Mouse (Mus musculus): Measurements from ENCODE around the gene Ttc32. TPM values are rescaled to one million over a fixed set of nuclear protein-coding genes. Genes with fewer than 3 reads are reported as not detected.

Ttc32 gene
- total RNA-seq, 4 experiments from 2014 or later, result 28.7 to 30.4 (median 28.8) TPM

DNA sequence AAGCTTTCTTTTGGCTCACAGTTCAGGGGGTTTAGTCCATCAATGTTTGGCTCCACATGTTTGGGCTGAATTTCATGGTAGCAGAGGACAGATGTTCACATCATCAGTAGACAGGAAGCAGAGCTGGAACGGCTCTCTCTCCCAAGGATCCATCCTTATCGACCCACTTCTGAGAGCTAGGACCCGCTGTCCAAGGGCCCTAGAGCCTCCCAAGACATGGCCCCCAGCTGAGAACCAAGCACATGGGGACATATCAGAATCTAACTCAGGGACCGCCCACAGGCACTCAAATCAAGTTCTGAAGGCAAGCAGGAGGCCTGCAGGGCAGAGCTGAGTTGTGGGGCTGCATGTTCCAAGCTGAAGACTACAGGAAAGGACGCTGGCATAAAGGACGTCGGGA lies 14.9 kb downstream of the Ttc32 start:
- DNase-seq (ENCODE audit: low spot score), result no peak

DNA sequence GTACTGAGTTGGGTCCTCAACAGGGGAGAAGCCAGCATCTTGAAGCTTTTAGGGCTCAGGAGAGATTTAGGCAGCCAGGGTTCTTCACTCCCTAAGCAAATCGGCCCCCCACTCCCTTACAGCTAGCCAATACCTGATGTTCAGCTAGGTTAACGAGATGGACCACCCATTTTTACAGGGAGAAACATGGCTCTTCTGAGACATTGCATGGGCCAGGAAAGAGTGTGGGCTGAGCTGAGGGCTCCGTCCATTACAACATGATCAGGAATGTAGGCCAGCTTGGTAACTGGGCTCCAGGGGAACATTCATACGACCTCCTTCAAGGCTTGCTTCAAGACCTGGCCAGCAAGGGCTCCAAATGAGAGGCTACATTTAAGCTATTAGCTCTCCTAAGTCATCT lies 16.9 kb downstream of the Ttc32 start:
- no peak for DNase-seq (ENCODE audit: low spot score)

DNA sequence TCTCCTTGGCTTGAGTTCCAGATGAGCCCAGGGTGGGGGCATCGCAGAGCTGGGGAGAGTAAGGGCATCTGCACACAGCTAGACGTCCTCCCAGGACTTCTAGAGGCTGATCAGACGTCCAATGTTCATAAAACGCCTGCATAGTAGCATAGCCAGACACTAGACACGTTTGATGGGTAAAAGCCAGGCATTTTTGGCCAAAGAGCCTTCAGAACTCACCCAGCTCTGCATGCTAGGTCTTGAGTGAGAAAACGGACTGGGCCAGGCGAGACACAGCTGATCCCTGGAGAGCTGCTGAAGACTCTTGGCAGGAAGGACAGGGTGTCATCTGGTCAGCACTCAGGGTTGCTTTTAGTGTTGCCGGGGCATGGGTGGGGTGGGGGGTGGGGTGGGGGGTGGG lies 18.3 kb downstream of the Ttc32 start:
- no peak for DNase-seq (ENCODE audit: low spot score)

- no peak for DNase-seq (ENCODE audit: low spot score)
Observed at GRCm38 (mm10) chr12:9050824-9051223, 21.0 kb downstream of the Ttc32 start.

- DNase-seq (ENCODE audit: low spot score), result peak; percentile 85
Observed at GRCm38 (mm10) chr12:9052075-9052829, 22.5 kb downstream of the Ttc32 start.

DNA sequence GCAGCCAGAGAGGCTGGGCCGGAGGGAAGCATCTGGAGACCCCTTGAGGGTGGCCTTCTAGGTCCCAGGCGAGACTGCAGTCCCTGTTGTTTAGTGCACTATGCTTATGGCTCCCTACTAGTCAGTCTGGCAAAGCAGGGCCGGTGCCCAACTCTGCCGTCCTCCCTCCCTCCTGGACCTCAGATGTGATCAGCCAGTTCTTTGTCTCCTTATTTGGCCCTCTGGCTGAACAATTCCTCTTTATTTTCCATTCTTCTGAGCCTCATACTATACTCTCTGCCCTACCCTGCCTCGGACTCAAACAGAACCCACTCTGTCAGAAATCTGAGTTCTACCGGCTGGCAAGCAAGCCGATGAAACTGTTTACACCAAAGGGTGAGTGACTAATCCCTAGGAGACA lies 23.5 kb downstream of the Ttc32 start:
- DNase-seq (ENCODE audit: low spot score), result no peak

GRCm38 (mm10) chr12:9054012-9054411 lies 24.2 kb downstream of the Ttc32 start:
- no peak for DNase-seq (ENCODE audit: low spot score)

GRCm38 (mm10) chr12:9055269-9055668 lies 25.5 kb downstream of the Ttc32 start:
- DNase-seq (ENCODE audit: low spot score), result no peak

DNA sequence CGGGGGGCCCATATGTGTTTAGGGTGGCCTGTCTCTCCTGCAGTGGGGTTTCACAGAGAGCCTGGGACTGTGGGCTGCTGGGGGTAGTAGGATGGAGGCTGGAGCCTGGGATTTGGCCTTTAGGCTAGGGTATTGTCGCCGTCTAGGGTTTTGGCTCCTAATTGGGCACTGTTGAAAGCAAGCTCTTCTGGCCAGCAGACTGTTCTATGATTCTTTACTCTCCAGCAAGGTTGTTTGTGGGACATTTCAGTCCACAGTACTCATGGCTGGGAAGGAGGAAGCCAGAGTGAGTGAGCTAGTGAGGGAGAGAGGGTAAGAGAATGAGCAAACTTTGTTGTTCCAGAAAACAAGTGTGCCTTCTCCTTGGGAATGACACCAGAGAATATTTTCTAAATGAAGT lies 29.7 kb downstream of the Ttc32 start:
- DNase-seq (ENCODE audit: low spot score), result no peak

DNA sequence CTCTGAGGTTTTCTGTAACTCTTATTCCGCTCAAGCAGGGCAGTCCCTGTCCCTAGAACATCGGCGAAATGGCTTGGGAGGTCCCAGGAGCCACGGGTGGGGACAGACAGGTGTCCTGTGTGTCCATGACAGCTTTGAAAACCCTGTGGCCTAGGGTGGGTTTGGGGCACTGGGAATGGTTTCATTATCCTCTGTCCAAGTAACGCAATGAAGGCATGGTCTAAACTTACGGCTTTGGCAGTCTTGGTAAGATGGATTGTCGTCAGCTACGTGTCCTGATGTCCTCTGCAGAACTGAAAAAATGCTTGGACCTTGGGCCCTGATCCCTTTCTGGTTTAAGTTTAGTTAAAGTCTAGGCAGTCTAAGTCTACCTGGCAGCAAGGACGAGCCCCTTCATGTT lies 30.2 kb downstream of the Ttc32 start:
- no peak for DNase-seq (ENCODE audit: low spot score)

DNA sequence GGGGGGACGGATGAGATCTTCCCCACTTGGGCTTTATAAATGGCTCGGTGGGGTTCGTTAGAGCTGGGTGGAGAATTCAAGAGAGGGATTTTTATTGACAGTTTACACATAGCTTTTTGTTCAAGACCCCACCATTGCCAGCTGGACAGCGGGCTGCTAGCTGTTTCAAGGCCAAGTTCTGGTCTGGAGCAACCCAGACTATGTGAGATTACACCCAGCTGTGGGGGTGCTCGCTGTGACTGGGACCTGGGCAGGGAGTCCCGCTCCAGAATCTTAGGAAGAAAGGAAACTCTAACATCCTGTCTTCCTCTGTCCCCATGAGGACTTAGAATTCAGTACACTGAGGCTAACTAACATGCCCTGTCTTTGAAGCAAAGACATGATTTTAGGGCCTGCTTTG lies 33.8 kb downstream of the Ttc32 start:
- no peak for DNase-seq (ENCODE audit: low spot score)

DNA sequence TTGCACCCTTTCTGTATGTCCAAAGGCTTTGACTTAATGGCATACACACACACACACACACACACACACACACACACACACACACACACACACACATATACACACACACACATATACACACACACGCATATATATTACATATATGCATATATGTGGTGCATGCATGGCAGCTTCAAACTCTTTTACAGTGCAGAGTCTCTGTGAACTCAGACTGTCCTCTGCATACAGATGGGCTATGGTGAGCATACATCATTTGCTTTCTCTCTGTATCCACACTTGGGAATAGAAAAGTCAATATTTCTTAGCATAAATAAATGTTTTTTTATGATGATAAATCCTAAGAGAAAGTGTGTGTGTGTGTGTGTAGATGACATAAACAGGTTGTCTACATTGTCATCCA lies 41.3 kb downstream of the Ttc32 start:
- DNase-seq (ENCODE audit: low spot score), result no peak

DNA sequence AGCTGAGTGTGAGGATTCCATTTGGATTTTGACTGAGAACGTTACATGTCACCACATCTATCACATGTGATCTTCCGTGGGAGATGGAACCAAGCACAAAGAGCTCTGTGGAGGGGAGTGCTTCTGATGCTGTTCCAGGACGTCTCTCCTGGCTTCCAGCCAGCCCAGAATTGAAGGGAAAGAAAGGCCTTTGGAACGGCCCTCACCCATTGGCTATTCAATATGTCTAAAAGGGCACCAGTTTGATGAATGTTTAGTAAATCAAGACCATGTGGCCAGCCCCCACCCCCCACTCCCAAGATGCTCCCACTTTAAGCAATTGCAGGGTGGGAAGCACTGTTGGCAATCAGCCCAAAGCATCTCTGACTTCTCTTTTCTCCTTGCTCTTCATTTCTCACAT lies 41.7 kb downstream of the Ttc32 start:
- no peak for DNase-seq (ENCODE audit: low spot score)

GRCm38 (mm10) chr12:9077554-9078125 lies 47.8 kb downstream of the Ttc32 start:
- peak; percentile 75 for DNase-seq (ENCODE audit: low spot score)

DNA sequence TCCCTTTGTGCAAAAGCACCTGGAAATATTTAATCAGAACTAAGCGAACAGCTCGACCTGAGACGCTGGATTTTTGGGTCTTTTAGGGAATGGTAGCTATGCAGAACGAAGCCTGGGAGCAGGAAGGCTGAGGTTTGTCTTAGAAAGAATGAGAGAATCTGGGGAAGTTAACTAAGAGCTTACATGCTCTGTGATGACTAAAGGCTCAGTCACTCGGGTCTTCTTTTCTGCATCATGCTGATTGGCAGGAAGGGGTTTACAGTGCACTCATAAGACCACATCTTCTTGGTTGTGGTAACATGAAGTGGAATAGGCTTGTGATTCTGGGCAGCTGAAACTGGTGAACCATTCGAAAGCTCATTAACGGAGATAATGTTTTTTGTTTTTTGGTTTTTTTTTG lies 60.4 kb downstream of the Ttc32 start:
- DNase-seq (ENCODE audit: low spot score), result no peak

Other genes with a start within 250 kb of the Ttc32 start
- 100 to 1,000 TPM; 393 to 413 (median 400) TPM for gene Laptm4a, start 108.3 kb upstream of the Ttc32 start, total RNA-seq (2022)
- gene Matn3, start 82.1 kb upstream of the Ttc32 start, total RNA-seq (2022), result not detected
- gene Wdr35, start 56.1 kb upstream of the Ttc32 start, total RNA-seq (2022), result 10 to 100 TPM; 10.8 to 12.8 (median 11.6) TPM